8 mouse cellular contexts compared by ENCODE assay signal in genomic region chr6:148354151-148354508, GRCm38 (mm10).
A peak's percentile ranks its signal among the peaks of the same experiment; 100 is the strongest.
DNase-seq lines count a peak whose midpoint lies in the region; ATAC-seq and TF ChIP-seq lines count a peak whose summit lies in the region.

No protein-coding gene starts in this region.

- no peak overlapping the region for H3K9ac ChIP-seq in heart, postnatal 0 days (replicated peaks; ENCODE audit: low read depth, low read length)
- no peak overlapping the region for H3K9ac ChIP-seq in embryonic facial prominence, embryonic 11.5 days (replicated peaks; ENCODE audit: low read length)
- H3K9ac ChIP-seq in intestine, embryonic 15.5 days, result no peak overlapping the region
- no peak overlapping the region for H3K9ac ChIP-seq in midbrain, embryonic 15.5 days

- no peak for TF ChIP-seq CTCF in heart, postnatal 0 days (IDR thresholded peaks at IDR 0.05; ENCODE audit: low read depth)

- peak overlapping the region; percentile 58 for H3K4me2 ChIP-seq in heart, postnatal 0 days (ENCODE audit: low read depth, low read length)
- H3K4me2 ChIP-seq in embryonic facial prominence, embryonic 11.5 days (ENCODE audit: low read depth, low read length), result peak overlapping the region; percentile 61; the same call in 1 of the 2 replicates
- H3K4me2 ChIP-seq in intestine, embryonic 15.5 days (replicated peaks), result peak overlapping the region; percentile 70
- peak overlapping the region; percentile 51 for H3K4me2 ChIP-seq in midbrain, embryonic 15.5 days

- TF ChIP-seq EP300 in heart, postnatal 0 days (IDR thresholded peaks at IDR 0.05; ENCODE audit: low read depth), result no peak

- H3K36me3 ChIP-seq in heart, postnatal 0 days (replicated peaks; ENCODE audit: control insufficient read depth, insufficient read depth, low read length), result peaks cover 4% of the 10 kb centered on the region; the same call in 1 of the 2 replicates
- peaks cover 3% of the 10 kb centered on the region for H3K36me3 ChIP-seq in embryonic facial prominence, embryonic 11.5 days (replicated peaks; ENCODE audit: control insufficient read depth, insufficient read depth, low read depth, low read length)
- no peaks in the 10 kb centered on the region for H3K36me3 ChIP-seq in intestine, embryonic 15.5 days
- peaks cover 9% of the 10 kb centered on the region; the same call in 1 of the 2 replicates for H3K36me3 ChIP-seq in midbrain, embryonic 15.5 days (replicated peaks)

- H3K27me3 ChIP-seq in heart, postnatal 0 days (ENCODE audit: control insufficient read depth, insufficient read depth, low read length), result no peaks in the 10 kb centered on the region
- H3K27me3 ChIP-seq in embryonic facial prominence, embryonic 11.5 days (ENCODE audit: control insufficient read depth, insufficient read depth, low read length), result no peaks in the 10 kb centered on the region
- no peaks in the 10 kb centered on the region for H3K27me3 ChIP-seq in intestine, embryonic 15.5 days (replicated peaks)
- H3K27me3 ChIP-seq in midbrain, embryonic 15.5 days (replicated peaks), result no peaks in the 10 kb centered on the region

- ATAC-seq in heart, postnatal 0 days (ENCODE audit: insufficient read depth, low read depth), result no peak
- ATAC-seq in embryonic facial prominence, embryonic 11.5 days (replicated peaks; ENCODE audit: insufficient number of reproducible peaks, low FRiP score, low TSS enrichment, low read depth), result peak; percentile 20; the same call in 1 of the 2 replicates
- ATAC-seq in intestine, embryonic 15.5 days, result peak; percentile 53
- peak; percentile 62; the same call in 1 of the 2 replicates for ATAC-seq in midbrain, embryonic 15.5 days (replicated peaks)
- no peak for ATAC-seq in megakaryocyte-erythroid progenitor cell, adult 5-6 weeks (replicated peaks; ENCODE audit: low FRiP score, low TSS enrichment, poor library complexity, severe bottlenecking)

- peak overlapping the region; percentile 44; the same call in 1 of the 2 replicates for H3K4me3 ChIP-seq in heart, postnatal 0 days (ENCODE audit: low read depth, low read length)
- no peak overlapping the region for H3K4me3 ChIP-seq in embryonic facial prominence, embryonic 11.5 days (ENCODE audit: low read depth, low read length)
- H3K4me3 ChIP-seq in intestine, embryonic 15.5 days (replicated peaks), result peak overlapping the region; percentile 45; the same call in 1 of the 2 replicates
- H3K4me3 ChIP-seq in midbrain, embryonic 15.5 days, result peak overlapping the region; percentile 46

- DNase-seq in heart, postnatal 0 days (ENCODE audit: low spot score), result no peak
- no peak for DNase-seq in heart, adult 9 months (ENCODE audit: low spot score in 2 of 2)
- no peak for DNase-seq in embryonic facial prominence, embryonic 11.5 days (ENCODE audit: low spot score)
- DNase-seq in adrenal gland, postnatal 25 days, result no peak
- no peak for DNase-seq in ovary, postnatal 36 days (ENCODE audit: low spot score)

- no peak overlapping the region for H3K27ac ChIP-seq in heart, postnatal 0 days (ENCODE audit: low read depth)
- H3K27ac ChIP-seq in embryonic facial prominence, embryonic 11.5 days (replicated peaks; ENCODE audit: low read depth, low read length), result no peak overlapping the region
- no peak overlapping the region for H3K27ac ChIP-seq in intestine, embryonic 15.5 days
- H3K27ac ChIP-seq in midbrain, embryonic 15.5 days, result no peak overlapping the region

- 80% methylated on average over 16 of the region's 16 CpGs for WGBS in heart, postnatal 0 days
- WGBS in embryonic facial prominence, embryonic 11.5 days, result 83% methylated on average over 16 of the region's 16 CpGs
- WGBS in intestine, embryonic 15.5 days, result 75% methylated on average over 16 of the region's 16 CpGs
- WGBS in midbrain, embryonic 15.5 days, result 82% methylated on average over 16 of the region's 16 CpGs

- no peaks in the 10 kb centered on the region for H3K4me1 ChIP-seq in heart, postnatal 0 days (ENCODE audit: control insufficient read depth, insufficient read depth)
- no peaks in the 10 kb centered on the region for H3K4me1 ChIP-seq in embryonic facial prominence, embryonic 11.5 days (ENCODE audit: control insufficient read depth, insufficient read depth, low read length)
- 0 out of 2 replicates have a peak, but pooled peaks cover 3% of the 10 kb centered on the region for H3K4me1 ChIP-seq in intestine, embryonic 15.5 days (replicated peaks)
- no peaks in the 10 kb centered on the region for H3K4me1 ChIP-seq in midbrain, embryonic 15.5 days

- H3K9me3 ChIP-seq in heart, postnatal 0 days (replicated peaks; ENCODE audit: control insufficient read depth, low read length), result no peaks in the 10 kb centered on the region; the same call in 1 of the 2 replicates
- no peaks in the 10 kb centered on the region; the same call in none of the 2 replicates for H3K9me3 ChIP-seq in embryonic facial prominence, embryonic 11.5 days (replicated peaks; ENCODE audit: control insufficient read depth, low read length)
- H3K9me3 ChIP-seq in intestine, embryonic 15.5 days, result no peaks in the 10 kb centered on the region
- H3K9me3 ChIP-seq in midbrain, embryonic 15.5 days, result peaks cover 4% of the 10 kb centered on the region; the same call in 1 of the 2 replicates

Comparison
In these comparisons a context has a peak if more than half of its experiments do, and no peak if none do; other contexts are left out.
1. ATAC-seq: peak in embryonic facial prominence, embryonic 11.5 days (single experiment), intestine, embryonic 15.5 days (single experiment) and midbrain, embryonic 15.5 days (single experiment); none in heart, postnatal 0 days (single experiment) and megakaryocyte-erythroid progenitor cell, adult 5-6 weeks (single experiment).
2. Peak in every context shown above with its lines, with median percentiles within 50 percentile points of each other: H3K4me2 ChIP-seq.